Mouse (Mus musculus) embryonic fibroblast, embryonic 13.5 days (primary cell): ENCODE data around the gene Pes1. TPM values are rescaled to one million over a fixed set of nuclear protein-coding genes. Genes with fewer than 3 reads are reported as not detected.
A peak's percentile ranks its signal among the peaks of the same experiment; 100 is the strongest.
"Not testable (repeated sequence)": the region's sequence is repeated elsewhere in the genome, so short reads cannot be mapped to it uniquely, and the experiment has no call there.

Experiments used
- H3K27ac ChIP-seq: 2 replicates; pipeline ENCODE4 v1.5.1; 2012; ENCODE audit warnings: low read length, control low read depth, inconsistent platforms; ENCODE audit not compliant: insufficient read depth
- H3K4me1 ChIP-seq: 2 replicates; pipeline ENCODE4 v1.6.1; 2011; ENCODE audit warnings: low read length; ENCODE audit not compliant: control insufficient read depth, insufficient read depth
- H3K4me3 ChIP-seq: 2 replicates; pipeline ENCODE4 v1.5.1; 2011; ENCODE audit warnings: mild to moderate bottlenecking, control low read depth, low read length; ENCODE audit not compliant: insufficient read depth
- CTCF ChIP-seq: IDR thresholded peaks from 2 replicates; pipeline ENCODE4 v1.5.1; 2011; ENCODE audit warnings: mild to moderate bottlenecking, control low read depth, low read length, moderate library complexity, borderline replicate concordance; ENCODE audit not compliant: insufficient read depth
- POLR2A ChIP-seq: IDR thresholded peaks from 2 replicates; pipeline ENCODE4 v1.6.1; 2011; ENCODE audit warnings: low read depth, mild to moderate bottlenecking, control low read depth, low read length, moderate library complexity
- polyA plus RNA-seq: library from polyadenylated mRNA; stranded (reverse); fragments of >200 nt; gene quantifications from 2 replicates; pipeline ENCODE4 v1.2.4, GENCODE M21; 2011; ENCODE audit warnings: low read depth; ENCODE audit not compliant: missing spikeins, insufficient read length

Gene Pes1
- polyA plus RNA-seq, 1 experiment = 146 TPM

DNA sequence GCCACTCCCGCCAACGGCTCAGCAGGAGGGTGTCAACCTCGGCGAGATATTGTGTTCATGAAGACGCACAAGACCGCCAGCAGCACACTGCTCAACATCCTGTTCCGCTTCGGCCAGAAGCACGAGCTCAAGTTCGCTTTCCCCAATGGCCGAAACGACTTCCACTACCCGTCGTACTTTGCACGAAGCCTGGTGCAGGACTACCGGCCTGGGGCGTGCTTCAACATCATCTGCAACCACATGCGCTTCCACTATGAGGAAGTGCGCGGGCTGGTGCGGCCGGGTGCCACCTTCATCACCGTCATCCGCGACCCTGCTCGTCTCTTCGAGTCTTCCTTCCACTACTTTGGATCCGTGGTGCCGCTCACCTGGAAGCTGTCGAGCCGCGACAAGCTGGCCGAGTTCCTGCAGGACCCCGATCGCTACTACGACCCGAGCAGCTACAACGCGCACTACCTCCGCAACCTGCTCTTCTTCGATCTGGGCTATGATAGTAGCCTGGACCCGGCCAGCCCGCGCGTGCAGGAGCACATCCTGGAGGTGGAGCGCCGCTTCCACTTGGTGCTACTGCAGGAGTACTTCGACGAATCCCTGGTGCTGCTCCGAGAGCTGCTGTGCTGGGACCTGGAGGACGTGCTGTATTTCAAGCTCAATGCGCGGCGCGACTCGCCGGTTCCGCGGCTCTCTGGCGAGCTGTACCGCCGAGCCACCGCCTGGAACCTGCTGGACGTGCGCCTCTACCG, 34.4 kb downstream of the Pes1 start:
- H3K4me1 ChIP-seq = no peaks in the 10 kb centered on the region; the same call in 1 of the 2 replicates
- TF ChIP-seq POLR2A = no peak
- no peak for TF ChIP-seq CTCF
- no peak overlapping the region for H3K27ac ChIP-seq
- H3K4me3 ChIP-seq = no peak overlapping the region

DNA sequence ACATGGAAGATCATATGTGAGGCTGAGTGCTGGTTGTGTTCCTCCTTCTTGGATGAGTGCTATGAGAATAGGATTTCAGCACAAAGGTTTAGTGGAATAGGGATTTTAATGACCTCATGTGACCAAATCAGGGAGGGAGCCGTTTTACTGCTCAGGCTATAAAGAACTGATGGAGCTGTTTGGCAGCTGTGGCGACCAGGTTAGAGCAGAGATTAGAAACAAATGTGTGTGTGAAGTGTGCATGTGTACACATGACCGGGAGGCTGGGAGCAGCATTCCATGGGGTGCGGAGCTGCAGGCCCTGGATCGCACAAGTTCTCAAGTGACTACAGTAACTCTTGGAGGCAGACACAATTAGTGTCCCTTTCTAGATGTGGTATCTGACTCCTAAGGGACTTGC, 35.8 kb downstream of the Pes1 start:
- Histone ChIP-seq H3K4me3 (no peak overlapping the region), H3K4me1 (no peaks in the 10 kb centered on the region), H3K27ac (no peak overlapping the region)
- TF ChIP-seq POLR2A = no peak
- TF ChIP-seq CTCF = no peak

DNA sequence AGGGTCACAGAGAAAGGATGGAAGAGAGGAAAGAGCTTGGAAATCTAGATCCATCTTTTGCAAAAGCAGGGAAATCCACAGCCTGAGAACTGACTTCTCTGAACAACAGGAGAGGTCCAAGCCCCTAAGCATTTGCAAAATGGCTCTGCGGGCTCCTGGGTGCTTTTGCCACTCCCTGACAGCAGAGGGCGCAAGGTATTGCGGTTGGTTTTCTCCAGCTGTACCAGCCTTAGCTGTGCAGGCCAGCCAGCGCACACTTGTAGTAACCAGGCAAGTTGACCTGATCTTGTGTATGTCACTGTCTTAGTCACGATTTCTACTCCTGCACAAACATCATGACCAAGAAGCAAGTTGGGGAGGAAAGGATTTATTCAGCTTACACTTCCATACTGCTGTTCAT, 37.8 kb downstream of the Pes1 start:
- Histone ChIP-seq H3K4me3 (no peak overlapping the region), H3K27ac (no peak overlapping the region), H3K4me1 (no peaks in the 10 kb centered on the region)
- TF ChIP-seq CTCF (peak; percentile 79), POLR2A (no peak)

DNA sequence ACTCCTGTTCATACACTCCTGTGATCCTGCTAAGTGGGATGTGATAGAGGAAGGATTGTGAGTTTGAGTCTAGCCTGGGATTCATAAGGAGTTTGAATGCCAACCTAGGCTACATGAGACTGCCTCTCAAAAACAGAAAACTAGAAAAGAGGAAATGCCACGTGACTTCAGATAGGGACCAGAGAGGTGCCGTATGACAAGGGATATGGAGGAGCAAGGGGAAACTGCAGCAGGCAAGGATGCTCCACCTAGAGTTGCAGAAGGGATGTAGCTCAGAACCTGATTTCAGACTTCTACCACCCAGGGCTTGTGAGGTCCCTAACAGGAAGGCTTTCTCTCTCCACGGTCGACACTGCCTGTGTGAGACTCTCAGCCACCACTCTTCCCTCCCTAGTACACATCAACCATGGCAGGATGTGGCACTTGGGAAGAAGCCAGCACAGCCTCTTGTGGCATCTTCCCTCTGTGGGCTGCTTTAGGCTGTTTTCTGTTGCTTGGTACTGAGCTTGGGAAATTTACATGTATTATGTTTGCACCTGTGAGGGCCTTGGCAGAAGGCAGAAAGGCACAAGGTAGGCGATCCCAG, 41.5 kb downstream of the Pes1 start:
- Histone ChIP-seq H3K4me3 (no peak overlapping the region), H3K27ac (no peak overlapping the region), H3K4me1 (no peaks in the 10 kb centered on the region)
- TF ChIP-seq POLR2A (no peak), CTCF (no peak)

DNA sequence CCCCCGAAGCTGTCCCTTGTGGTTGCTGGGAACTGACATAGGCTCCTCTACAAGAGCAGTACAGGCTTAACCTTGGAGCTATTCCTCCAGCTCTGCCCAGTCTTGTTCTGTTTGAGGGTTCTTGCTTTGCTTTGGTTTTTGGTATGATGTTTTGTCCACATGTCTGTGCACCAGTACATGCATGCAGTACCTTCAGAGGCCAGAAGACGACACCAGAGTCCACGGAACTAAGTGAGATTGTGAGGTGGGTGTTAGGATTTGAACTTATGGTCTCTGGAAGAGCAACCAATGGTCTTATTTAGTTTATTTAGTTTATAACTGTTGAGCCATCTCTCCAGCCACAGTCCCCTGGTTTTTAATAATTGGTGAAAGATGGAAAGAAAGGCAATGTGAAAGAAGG, 42.7 kb downstream of the Pes1 start:
- no peak for TF ChIP-seq CTCF
- TF ChIP-seq POLR2A = no peak
- Histone ChIP-seq H3K4me1 (no peaks in the 10 kb centered on the region), H3K4me3 (no peak overlapping the region), H3K27ac (no peak overlapping the region)

DNA sequence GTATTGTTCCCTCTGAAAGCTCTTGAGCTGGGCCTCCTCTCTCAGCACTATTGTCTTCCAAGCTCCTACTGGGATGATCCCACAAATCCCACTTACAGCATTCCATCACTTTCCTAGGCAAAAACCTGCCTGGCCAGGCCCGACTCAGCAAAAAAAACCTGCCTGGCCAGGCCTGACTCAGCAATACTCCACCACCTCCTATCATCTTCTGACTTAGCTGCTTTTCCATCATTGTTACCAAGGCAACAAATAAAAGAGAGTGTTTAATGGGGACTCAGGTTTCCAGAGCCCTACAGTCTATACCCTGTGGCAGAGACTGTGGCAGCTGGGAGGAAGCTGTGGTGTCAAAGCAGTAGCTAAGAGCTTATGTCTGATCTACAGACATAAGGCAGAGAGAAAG, 48.8 kb downstream of the Pes1 start:
- H3K4me1 ChIP-seq = no peaks in the 10 kb centered on the region
- TF ChIP-seq CTCF (no peak), POLR2A (no peak)
- H3K4me3 ChIP-seq = no peak overlapping the region
- H3K27ac ChIP-seq = no peak overlapping the region

DNA sequence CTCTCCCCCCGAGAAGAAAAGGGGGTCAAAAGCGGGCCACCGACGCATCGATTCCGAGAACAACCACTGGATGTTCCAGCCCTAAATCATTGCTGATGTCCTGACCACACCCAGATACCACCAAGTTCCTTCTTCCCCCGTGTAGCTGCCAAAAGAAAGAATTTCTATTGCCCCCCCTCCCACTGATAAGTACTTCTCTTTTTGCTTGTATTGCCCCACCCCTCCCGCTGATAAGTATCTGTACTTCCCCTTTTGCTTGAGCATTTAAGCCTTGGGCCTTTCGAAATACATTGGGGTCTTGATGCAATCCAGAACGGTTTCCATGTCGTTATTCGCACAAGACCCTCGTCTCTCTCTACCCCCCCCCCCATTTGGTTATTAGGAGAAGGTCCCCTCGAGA, 52.0 kb downstream of the Pes1 start:
- H3K27ac ChIP-seq, H3K4me1 ChIP-seq, H3K4me3 ChIP-seq: not testable (repeated sequence)

DNA sequence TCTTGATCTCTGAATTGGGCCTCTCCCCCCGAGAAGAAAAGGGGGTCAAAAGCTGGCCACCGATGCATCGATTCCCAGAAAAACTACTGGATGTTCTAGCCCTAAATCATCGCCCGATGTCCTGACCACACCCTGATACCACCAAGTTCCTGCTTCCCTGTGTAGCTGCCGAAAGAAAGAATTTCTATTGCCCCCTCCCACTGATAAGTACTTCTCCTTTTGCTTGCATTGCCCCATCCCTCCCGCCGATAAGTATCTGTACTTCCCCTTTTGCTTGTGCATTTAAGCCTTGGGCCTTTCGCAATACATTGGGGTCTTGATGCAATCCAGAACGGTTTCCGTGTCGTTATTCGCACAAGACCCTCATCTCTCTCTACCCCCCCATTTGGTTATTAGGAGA, 58.3 kb downstream of the Pes1 start:
- H3K27ac ChIP-seq, H3K4me3 ChIP-seq, H3K4me1 ChIP-seq: not testable (repeated sequence)

DNA sequence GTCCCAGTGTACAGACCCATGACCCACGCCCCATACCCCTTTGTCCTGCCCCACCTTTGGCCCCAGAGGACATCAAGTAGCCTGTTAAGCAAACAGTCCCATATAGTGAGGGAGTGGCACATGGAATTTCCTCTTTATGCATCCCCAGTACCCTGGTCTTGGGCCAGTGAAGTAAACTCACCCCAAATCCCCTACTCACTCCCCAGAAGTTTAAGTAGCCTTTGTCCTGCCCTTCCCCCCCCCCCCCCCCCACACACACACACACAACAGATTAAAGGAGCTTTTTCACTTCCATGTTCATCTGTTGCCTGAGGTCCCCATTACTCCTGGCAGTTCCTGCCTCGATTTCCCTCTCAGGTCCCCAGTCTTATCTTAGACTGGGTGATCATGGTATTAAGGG, 59.5 kb downstream of the Pes1 start:
- TF ChIP-seq POLR2A (no peak), CTCF (no peak)
- Histone ChIP-seq H3K27ac (no peak overlapping the region), H3K4me1 (no peaks in the 10 kb centered on the region), H3K4me3 (no peak overlapping the region)

DNA sequence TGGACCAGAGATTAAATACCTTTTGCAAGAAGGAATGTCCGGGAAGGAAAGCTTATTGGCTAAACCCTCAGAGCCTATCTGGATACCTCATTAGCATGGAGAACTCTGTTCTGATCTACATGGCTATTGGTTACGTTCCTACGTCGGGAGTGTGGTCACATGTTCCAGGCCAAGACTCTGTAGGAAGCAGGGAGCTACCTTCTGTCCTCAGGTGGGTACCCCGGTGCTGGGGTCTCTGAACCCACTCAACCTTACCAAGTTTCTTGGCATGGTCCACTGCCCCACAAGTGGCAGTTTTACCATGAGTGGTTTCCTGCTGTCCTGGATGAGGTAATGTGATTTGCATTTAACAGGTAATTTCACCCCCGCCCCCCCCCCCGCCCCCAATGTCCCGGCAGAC, 63.3 kb downstream of the Pes1 start:
- Histone ChIP-seq H3K4me1 (no peaks in the 10 kb centered on the region), H3K27ac (no peak overlapping the region)

DNA sequence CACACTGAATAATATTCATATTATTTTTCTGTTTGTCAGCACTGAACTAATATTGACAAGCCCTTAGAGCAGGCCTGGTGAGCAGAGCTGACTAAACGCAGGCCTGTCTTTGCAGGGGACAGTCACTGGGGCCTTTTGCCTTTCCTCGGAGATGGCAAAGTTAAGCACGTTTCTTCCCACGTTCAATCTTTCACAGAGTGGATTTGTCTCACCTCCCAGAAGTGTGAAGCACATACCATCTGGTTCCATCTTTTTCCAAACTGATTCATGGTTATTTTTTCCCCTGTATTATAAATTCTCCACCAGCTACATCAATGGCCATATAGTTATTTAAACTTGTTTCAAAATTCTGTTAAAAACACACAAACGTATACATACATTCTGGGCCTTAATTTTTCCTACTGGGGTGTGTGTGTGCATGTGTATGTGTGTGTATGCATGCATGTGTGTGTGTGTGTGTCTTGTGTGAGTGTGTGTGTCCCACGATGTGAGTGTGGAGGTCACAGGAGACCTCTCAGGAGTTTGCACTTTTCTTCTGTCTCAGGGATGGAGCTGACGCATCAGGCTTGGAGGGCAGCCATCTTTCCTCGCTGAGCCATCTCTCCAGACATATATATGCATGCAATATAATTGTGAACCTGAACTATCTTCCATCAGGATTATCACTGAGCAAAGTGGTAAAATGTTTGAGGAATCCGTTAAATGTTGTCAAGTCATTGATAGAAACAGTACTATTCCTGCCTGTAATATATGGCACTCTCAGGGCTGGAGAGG, 64.0 kb downstream of the Pes1 start:
- Histone ChIP-seq H3K4me1 (no peaks in the 10 kb centered on the region), H3K27ac (no peak overlapping the region), H3K4me3 (no peak overlapping the region)
- TF ChIP-seq CTCF = no peak
- no peak for TF ChIP-seq POLR2A

More for the DNA sequence above, 63.3 kb downstream of the Pes1 start:
- H3K4me3 ChIP-seq = no peak overlapping the region
- TF ChIP-seq POLR2A (no peak), CTCF (no peak)
